Mouse (Mus musculus): ENCODE measurements around the gene Cyp3a41a. TPM values are rescaled to one million over a fixed set of nuclear protein-coding genes. Genes with fewer than 3 reads are reported as not detected.
"Not testable (repeated sequence)": the region's sequence is repeated elsewhere in the genome, so short reads cannot be mapped to it uniquely, and the experiment has no call there.

The Cyp3a41a gene
- not detected in 2 replicates for polyA plus RNA-seq (2014; fragmentation: Nextera tagmentation; extraction: Ambion mirVana)

DNA sequence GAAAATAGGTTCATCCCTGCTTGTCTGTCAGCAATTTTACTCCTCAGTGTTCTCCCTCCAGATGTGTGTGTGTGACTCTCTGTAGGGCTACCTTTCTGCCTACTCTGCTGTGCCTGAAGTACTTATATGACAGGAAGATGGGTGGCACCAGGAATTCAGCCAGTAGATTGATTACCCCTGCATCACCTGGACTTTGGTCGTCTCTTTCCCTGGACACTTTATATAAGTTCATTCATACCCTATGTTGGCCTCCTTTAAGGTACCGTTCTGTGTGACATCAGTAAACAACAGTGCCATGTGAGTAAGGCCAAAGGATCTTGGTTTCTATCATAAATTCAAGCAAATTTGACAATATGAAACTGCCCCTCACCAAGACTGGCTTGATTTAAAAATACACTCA, at the start of gene Cyp3a41a:
Cyp3a41a (minus strand) TSS at position 101 of the 400 bp plus-strand sequence.
- ATAC-seq (ENCODE audit: insufficient read depth, low FRiP score, low TSS enrichment); H3K4me1 ChIP-seq (ENCODE audit: control insufficient read depth, insufficient read depth, low read length): not testable (repeated sequence)
- 64% methylated on average over 1 of the region's 2 CpGs for WGBS

GRCm38 (mm10) chr5:145737512-145737911, 17.6 kb upstream of the Cyp3a41a start:
- DNase-seq (ENCODE audit: low spot score); H3K27ac ChIP-seq (ENCODE audit: low read depth, low read length); H3K4me3 ChIP-seq (ENCODE audit: low read depth, low read length); H3K4me2 ChIP-seq (ENCODE audit: low read depth); H3K9ac ChIP-seq (ENCODE audit: low read length); H3K36me3 ChIP-seq (ENCODE audit: control insufficient read depth, insufficient read depth, low read length); H3K27me3 ChIP-seq (ENCODE audit: control insufficient read depth, insufficient read depth, low read length); H3K4me1 ChIP-seq (ENCODE audit: control insufficient read depth, insufficient read depth, low read length); ATAC-seq (ENCODE audit: insufficient read depth, low FRiP score, low TSS enrichment); H3K9me3 ChIP-seq (ENCODE audit: control insufficient read depth, low read length): not testable (repeated sequence)
- WGBS = 79% methylated on average over 3 of the region's 3 CpGs

More for the DNA sequence above, at the start of gene Cyp3a41a:
- H3K27ac ChIP-seq (ENCODE audit: low read depth, low read length); DNase-seq (ENCODE audit: low spot score); H3K4me2 ChIP-seq (ENCODE audit: low read depth); H3K9ac ChIP-seq (ENCODE audit: low read length); H3K27me3 ChIP-seq (ENCODE audit: control insufficient read depth, insufficient read depth, low read length); H3K4me3 ChIP-seq (ENCODE audit: low read depth, low read length); H3K9me3 ChIP-seq (ENCODE audit: control insufficient read depth, low read length); H3K36me3 ChIP-seq (ENCODE audit: control insufficient read depth, insufficient read depth, low read length): not testable (repeated sequence)

GRCm38 (mm10) chr5:145714296-145714695, 5.6 kb downstream of the Cyp3a41a start:
- not testable (repeated sequence) for DNase-seq (ENCODE audit: low spot score); ATAC-seq (ENCODE audit: insufficient read depth, low FRiP score, low TSS enrichment); H3K9ac ChIP-seq (ENCODE audit: low read length); H3K27me3 ChIP-seq (ENCODE audit: control insufficient read depth, insufficient read depth, low read length); H3K4me3 ChIP-seq (ENCODE audit: low read depth, low read length); H3K9me3 ChIP-seq (ENCODE audit: control insufficient read depth, low read length); H3K4me2 ChIP-seq (ENCODE audit: low read depth); H3K36me3 ChIP-seq (ENCODE audit: control insufficient read depth, insufficient read depth, low read length); H3K4me1 ChIP-seq (ENCODE audit: control insufficient read depth, insufficient read depth, low read length); H3K27ac ChIP-seq (ENCODE audit: low read depth, low read length)
- WGBS = 32% methylated on average over 1 of the region's 1 CpGs

DNA sequence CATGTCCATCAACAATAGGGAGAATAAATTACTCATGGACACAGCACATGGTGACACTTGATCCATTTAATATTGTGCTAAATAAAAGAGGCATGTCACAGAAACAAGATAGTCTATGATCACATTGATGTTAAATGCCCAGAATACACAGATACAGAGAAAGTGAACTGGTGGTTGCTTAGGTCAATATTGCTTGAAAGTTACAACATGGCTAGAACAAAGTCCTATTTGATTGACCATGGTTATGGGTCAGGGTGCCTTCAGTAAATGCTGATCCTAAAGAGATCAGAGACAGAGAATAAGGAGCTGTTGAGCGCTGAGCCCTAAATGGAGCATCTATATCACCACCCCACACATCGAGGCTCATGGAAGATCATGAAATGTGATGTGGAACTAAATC, 12.6 kb downstream of the Cyp3a41a start:
- H3K36me3 ChIP-seq (ENCODE audit: control insufficient read depth, insufficient read depth, low read length); H3K9ac ChIP-seq (ENCODE audit: low read length); H3K4me1 ChIP-seq (ENCODE audit: control insufficient read depth, insufficient read depth, low read length); H3K4me2 ChIP-seq (ENCODE audit: low read depth); H3K27ac ChIP-seq (ENCODE audit: low read depth, low read length); ATAC-seq (ENCODE audit: insufficient read depth, low FRiP score, low TSS enrichment); H3K4me3 ChIP-seq (ENCODE audit: low read depth, low read length); H3K27me3 ChIP-seq (ENCODE audit: control insufficient read depth, insufficient read depth, low read length); DNase-seq (ENCODE audit: low spot score); H3K9me3 ChIP-seq (ENCODE audit: control insufficient read depth, low read length): not testable (repeated sequence)
- WGBS = 83% methylated on average over 2 of the region's 2 CpGs

- ATAC-seq (ENCODE audit: insufficient read depth, low FRiP score, low TSS enrichment) (no peak), DNase-seq (ENCODE audit: low spot score) (no peak)
- H3K27me3 ChIP-seq (ENCODE audit: control insufficient read depth, insufficient read depth, low read length) = no peaks in the 10 kb centered on the region
- WGBS = 89% methylated on average over 7 of the region's 7 CpGs
- H3K9ac ChIP-seq (ENCODE audit: low read length) = no peak overlapping the region
- H3K27ac ChIP-seq (ENCODE audit: low read depth, low read length) = no peak overlapping the region
- H3K4me2 ChIP-seq (ENCODE audit: low read depth) = no peak overlapping the region
- H3K36me3 ChIP-seq (ENCODE audit: control insufficient read depth, insufficient read depth, low read length) = no peaks in the 10 kb centered on the region
- no peak overlapping the region for H3K4me3 ChIP-seq (ENCODE audit: low read depth, low read length)
- peaks cover 22% of the 10 kb centered on the region for H3K9me3 ChIP-seq (ENCODE audit: control insufficient read depth, low read length)
- no peaks in the 10 kb centered on the region for H3K4me1 ChIP-seq (ENCODE audit: control insufficient read depth, insufficient read depth, low read length)
These were observed 57.9 kb downstream of the Cyp3a41a start for GRCm38 (mm10) chr5:145662007-145662406.

GRCm38 (mm10) chr5:145647779-145648178, 72.2 kb downstream of the Cyp3a41a start:
- Histone ChIP-seq H3K4me2 (ENCODE audit: low read depth) (no peak overlapping the region), H3K4me3 (ENCODE audit: low read depth, low read length) (no peak overlapping the region), H3K9ac (ENCODE audit: low read length) (no peak overlapping the region), H3K4me1 (ENCODE audit: control insufficient read depth, insufficient read depth, low read length) (no peaks in the 10 kb centered on the region), H3K36me3 (ENCODE audit: control insufficient read depth, insufficient read depth, low read length) (no peaks in the 10 kb centered on the region), H3K9me3 (ENCODE audit: control insufficient read depth, low read length) (peaks cover 33% of the 10 kb centered on the region), H3K27me3 (ENCODE audit: control insufficient read depth, insufficient read depth, low read length) (no peaks in the 10 kb centered on the region), H3K27ac (ENCODE audit: low read depth, low read length) (no peak overlapping the region)
- WGBS = 78% methylated on average over 4 of the region's 4 CpGs
- DNase-seq (ENCODE audit: low spot score) = no peak
- ATAC-seq (ENCODE audit: insufficient read depth, low FRiP score, low TSS enrichment) = no peak

Other genes with a start within 250 kb of the Cyp3a41a start
- not detected in 2 replicates for gene Cyp3a41b, start 135.4 kb downstream of the Cyp3a41a start, polyA plus RNA-seq (2014; fragmentation: Nextera tagmentation; extraction: Ambion mirVana)
- gene Cyp3a44, start 85.7 kb upstream of the Cyp3a41a start, polyA plus RNA-seq (2014; fragmentation: Nextera tagmentation; extraction: Ambion mirVana) = not detected in 2 replicates
- not detected in 2 replicates for gene Cyp3a11, start 159.8 kb upstream of the Cyp3a41a start, polyA plus RNA-seq (2014; fragmentation: Nextera tagmentation; extraction: Ambion mirVana)

Measured in neural tube, embryonic 11.5 days (tissue).